9 mouse cellular contexts compared by ENCODE assay signal in the genomic region with DNA sequence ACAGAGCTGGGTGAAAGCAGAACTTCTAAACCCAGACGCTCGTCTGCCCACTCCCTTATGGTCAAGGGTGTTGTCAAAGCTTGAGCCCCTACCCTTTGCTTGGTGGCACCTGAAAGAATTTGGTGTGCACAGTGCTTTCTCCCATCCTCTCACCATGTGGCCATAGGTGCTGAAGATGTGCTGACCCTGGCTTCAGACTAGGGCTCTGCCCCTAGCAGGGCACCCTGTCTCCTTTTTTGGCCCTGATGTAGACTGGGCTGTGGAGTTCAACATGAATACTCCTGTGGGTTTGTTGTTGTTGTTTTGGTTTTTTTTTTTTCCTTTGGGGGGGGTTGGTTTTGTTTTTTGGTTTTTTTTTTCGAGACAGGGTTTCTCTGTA. TPM values are rescaled to one million over a fixed set of nuclear protein-coding genes. Genes with fewer than 3 reads are reported as not detected.
A peak's percentile ranks its signal among the peaks of the same experiment; 100 is the strongest.
DNase-seq lines count a peak whose midpoint lies in the region; ATAC-seq and TF ChIP-seq lines count a peak whose summit lies in the region.
"Had no signal": no experiment of that assay in that cellular context is flagged by ENCODE, and none has a peak within 500 bp of the region (broad histone marks: within the 10 kb centered on the region; RNA-seq: fewer than 3 reads in every experiment).

No protein-coding gene starts in this region.

- H3K36me3 ChIP-seq in lung, embryonic 14.5 days (ENCODE audit: insufficient read depth) = no peaks in the 10 kb centered on the region
- H3K36me3 ChIP-seq in intestine, embryonic 16.5 days (ENCODE audit: control insufficient read depth, insufficient read depth, low read length) = no peaks in the 10 kb centered on the region
- peaks cover 58% of the 10 kb centered on the region for H3K36me3 ChIP-seq in neural tube, embryonic 13.5 days

- WGBS in lung, embryonic 14.5 days = 14% methylated on average over 3 of the region's 3 CpGs
- WGBS in intestine, embryonic 16.5 days = 14% methylated on average over 3 of the region's 3 CpGs
- WGBS in neural tube, embryonic 13.5 days = 16% methylated on average over 3 of the region's 3 CpGs

- H3K4me3 ChIP-seq in lung, embryonic 14.5 days (ENCODE audit: low read depth, low read length) = no peak overlapping the region
- H3K4me3 ChIP-seq in intestine, embryonic 16.5 days (ENCODE audit: low read length) = no peak overlapping the region
- no peak overlapping the region for H3K4me3 ChIP-seq in neural tube, embryonic 13.5 days

- no peak for TF ChIP-seq CTCF in lung, embryonic 14.5 days (IDR thresholded peaks at IDR 0.05; ENCODE audit: low read depth)

- H3K4me2 ChIP-seq in lung, embryonic 14.5 days = peak overlapping the region; percentile 54; the same call in 1 of the 2 replicates
- H3K4me2 ChIP-seq in intestine, embryonic 16.5 days (ENCODE audit: low read depth, low read length) = peak overlapping the region; percentile 57; the same call in 1 of the 2 replicates
- H3K4me2 ChIP-seq in neural tube, embryonic 13.5 days = no peak overlapping the region

- no peaks in the 10 kb centered on the region for H3K27me3 ChIP-seq in lung, embryonic 14.5 days (ENCODE audit: insufficient read depth, low read length)
- H3K27me3 ChIP-seq in intestine, embryonic 16.5 days (replicated peaks; ENCODE audit: control insufficient read depth, insufficient read depth, low read length) = no peaks in the 10 kb centered on the region
- no peaks in the 10 kb centered on the region for H3K27me3 ChIP-seq in neural tube, embryonic 13.5 days

- no peak overlapping the region for H3K9ac ChIP-seq in lung, embryonic 14.5 days
- H3K9ac ChIP-seq in intestine, embryonic 16.5 days (ENCODE audit: low read depth, low read length) = no peak overlapping the region
- no peak overlapping the region for H3K9ac ChIP-seq in neural tube, embryonic 13.5 days

- DNase-seq in gastrocnemius, postnatal 25 days = peak; percentile 3
- DNase-seq in gastrocnemius, postnatal 10 days = no peak
- no peak for DNase-seq in lung, embryonic 14.5 days
- no peak for DNase-seq in lung, postnatal 25 days (ENCODE audit: low spot score)
- no peak for DNase-seq in cerebellum, postnatal 36 days
- DNase-seq in thymus, postnatal 14 days = no peak

- no peaks in the 10 kb centered on the region for H3K4me1 ChIP-seq in lung, embryonic 14.5 days (ENCODE audit: insufficient read depth)
- H3K4me1 ChIP-seq in intestine, embryonic 16.5 days (ENCODE audit: control insufficient read depth, insufficient read depth, low read length) = 0 out of 2 replicates have a peak, but pooled peaks cover 3% of the 10 kb centered on the region
- peaks cover 24% of the 10 kb centered on the region for H3K4me1 ChIP-seq in neural tube, embryonic 13.5 days (replicated peaks)

- H3K9me3 ChIP-seq in lung, embryonic 14.5 days (ENCODE audit: low read depth, low read length) = peaks cover 15% of the 10 kb centered on the region; the same call in 1 of the 2 replicates
- H3K9me3 ChIP-seq in intestine, embryonic 16.5 days (ENCODE audit: control insufficient read depth, low read length) = peaks cover 16% of the 10 kb centered on the region
- H3K9me3 ChIP-seq in neural tube, embryonic 13.5 days = peaks cover 16% of the 10 kb centered on the region

- no peak overlapping the region for H3K27ac ChIP-seq in lung, embryonic 14.5 days (ENCODE audit: low read depth)
- no peak overlapping the region for H3K27ac ChIP-seq in intestine, embryonic 16.5 days (ENCODE audit: low read length)
- no peak overlapping the region for H3K27ac ChIP-seq in neural tube, embryonic 13.5 days (replicated peaks)

- no peak for ATAC-seq in lung, embryonic 14.5 days (ENCODE audit: insufficient read depth)
- no peak for ATAC-seq in intestine, embryonic 16.5 days
- peak; percentile 68 for ATAC-seq in neural tube, embryonic 13.5 days (ENCODE audit: low read depth)

RNA-seq across cellular contexts. Expression of gene Def8, which starts 0.6 kb away (rescaled TPM):
- 10 to 100 TPM; 37.8 to 38.2 TPM for total RNA-seq in gastrocnemius, postnatal 25 days (2021)
- 10 to 100 TPM; 35.8 to 37.6 TPM for total RNA-seq in gastrocnemius, postnatal 10 days (2021)
- polyA plus RNA-seq in lung, embryonic 14.5 days (2014; fragmentation: Nextera tagmentation; extraction: Ambion mirVana) = 34.1 and 34.3 TPM in 2 replicates
- 26.5 and 27.4 TPM in 2 replicates for polyA plus RNA-seq in intestine, embryonic 16.5 days (2015; fragmentation: Nextera tagmentation; extraction: Ambion mirVana)
- polyA plus RNA-seq in neural tube, embryonic 13.5 days (2015; fragmentation: Nextera tagmentation; extraction: Ambion mirVana) = 43.3 and 44.5 TPM in 2 replicates

RNA-seq across cellular contexts. Expression of gene Tubb3, which starts 11.5 kb away (rescaled TPM):
- not detected for total RNA-seq in gastrocnemius, postnatal 25 days (2021)
- 1 to 10 TPM; 1.8 to 1.9 TPM for total RNA-seq in gastrocnemius, postnatal 10 days (2021)
- polyA plus RNA-seq in lung, embryonic 14.5 days (2014; fragmentation: Nextera tagmentation; extraction: Ambion mirVana) = 1.7 and 3.0 TPM in 2 replicates
- polyA plus RNA-seq in intestine, embryonic 16.5 days (2015; fragmentation: Nextera tagmentation; extraction: Ambion mirVana) = 45.6 and 52.6 TPM in 2 replicates
- 1,543 and 1,658 TPM in 2 replicates for polyA plus RNA-seq in neural tube, embryonic 13.5 days (2015; fragmentation: Nextera tagmentation; extraction: Ambion mirVana)

RNA-seq across cellular contexts. Expression of gene Mc1r, which starts 15.9 kb away (rescaled TPM):
- total RNA-seq in gastrocnemius, postnatal 25 days (2021) = not detected
- total RNA-seq in gastrocnemius, postnatal 10 days (2021) = not detected
- not detected in 2 replicates for polyA plus RNA-seq in lung, embryonic 14.5 days (2014; fragmentation: Nextera tagmentation; extraction: Ambion mirVana)
- polyA plus RNA-seq in intestine, embryonic 16.5 days (2015; fragmentation: Nextera tagmentation; extraction: Ambion mirVana) = not detected in 2 replicates
- polyA plus RNA-seq in neural tube, embryonic 13.5 days (2015; fragmentation: Nextera tagmentation; extraction: Ambion mirVana) = 0.21 and 0.22 TPM in 2 replicates
- polyA plus RNA-seq: limb, embryonic 11.5 days had no signal

RNA-seq across cellular contexts. Expression of gene Tcf25, which starts 49.2 kb away (rescaled TPM):
- total RNA-seq in gastrocnemius, postnatal 25 days (2021) = 100 to 1,000 TPM; 112 to 128 TPM
- total RNA-seq in gastrocnemius, postnatal 10 days (2021) = 100 to 1,000 TPM; 144 to 157 TPM
- 144 and 146 TPM in 2 replicates for polyA plus RNA-seq in lung, embryonic 14.5 days (2014; fragmentation: Nextera tagmentation; extraction: Ambion mirVana)
- 155 and 161 TPM in 2 replicates for polyA plus RNA-seq in intestine, embryonic 16.5 days (2015; fragmentation: Nextera tagmentation; extraction: Ambion mirVana)
- polyA plus RNA-seq in neural tube, embryonic 13.5 days (2015; fragmentation: Nextera tagmentation; extraction: Ambion mirVana) = 317 and 328 TPM in 2 replicates

RNA-seq across cellular contexts. Expression of gene Afg3l1, which starts 54.9 kb away (rescaled TPM):
- total RNA-seq in gastrocnemius, postnatal 25 days (2021) = 10 to 100 TPM; 37.9 to 39.8 TPM
- 10 to 100 TPM; 34.3 to 37.5 TPM for total RNA-seq in gastrocnemius, postnatal 10 days (2021)
- 39.4 and 40.9 TPM in 2 replicates for polyA plus RNA-seq in lung, embryonic 14.5 days (2014; fragmentation: Nextera tagmentation; extraction: Ambion mirVana)
- 45.3 and 48.7 TPM in 2 replicates for polyA plus RNA-seq in intestine, embryonic 16.5 days (2015; fragmentation: Nextera tagmentation; extraction: Ambion mirVana)
- 50.8 and 54.0 TPM in 2 replicates for polyA plus RNA-seq in neural tube, embryonic 13.5 days (2015; fragmentation: Nextera tagmentation; extraction: Ambion mirVana)

Comparison
In these comparisons a context has a peak if more than half of its experiments do, and no peak if none do; other contexts are left out.
1. RNA of gene Tubb3, which starts 11.5 kb away (polyA plus RNA-seq): 1,543 to 1,658 TPM in neural tube, embryonic 13.5 days; 45.6 to 52.6 TPM in intestine, embryonic 16.5 days and 1.7 to 3.0 TPM in lung, embryonic 14.5 days; every median in the first group is over 10 times any median in the second.